Comparison of ENCODE assay signal across 8 mouse cellular contexts in the genomic region with DNA sequence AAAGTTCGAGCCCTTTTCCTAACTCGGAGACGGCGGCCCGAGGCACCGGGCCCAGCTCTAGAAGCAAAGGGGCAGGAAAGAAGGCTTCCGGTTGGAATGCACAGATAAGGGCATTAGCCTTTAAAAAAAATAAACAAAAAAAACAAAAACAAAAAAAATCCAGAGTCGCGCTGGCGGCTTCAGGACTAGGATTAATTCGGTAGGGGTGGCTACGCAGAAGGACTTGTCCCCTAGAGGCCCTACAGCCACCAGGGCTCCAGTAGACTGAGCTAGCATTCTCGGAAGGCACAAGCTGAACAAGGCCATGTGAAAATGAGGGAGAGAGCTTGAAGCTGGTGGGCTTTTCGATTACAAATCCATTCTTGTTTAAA. TPM values are rescaled to one million over a fixed set of nuclear protein-coding genes. Genes with fewer than 3 reads are reported as not detected.
DNase-seq lines count a peak whose midpoint lies in the region; ATAC-seq and TF ChIP-seq lines count a peak whose summit lies in the region.

No protein-coding gene starts in this region.

- H3K4me1 ChIP-seq in testis, adult 2 months (ENCODE audit: control insufficient read depth, insufficient read depth, low read length), result no peaks in the 10 kb centered on the region; the same call in 1 of the 2 replicates
- 0 out of 2 replicates have a peak, but pooled peaks cover 2% of the 10 kb centered on the region for H3K4me1 ChIP-seq in heart, embryonic 15.5 days (replicated peaks)
- H3K4me1 ChIP-seq in limb, embryonic 13.5 days, result peaks cover 25% of the 10 kb centered on the region
- H3K4me1 ChIP-seq in midbrain, embryonic 15.5 days, result peaks cover 43% of the 10 kb centered on the region

- peak overlapping the region; percentile 98 for H3K4me2 ChIP-seq in heart, embryonic 15.5 days
- H3K4me2 ChIP-seq in limb, embryonic 13.5 days (replicated peaks), result peak overlapping the region; percentile 82
- peak overlapping the region; percentile 85 for H3K4me2 ChIP-seq in midbrain, embryonic 15.5 days

- WGBS in heart, embryonic 15.5 days, result 2% methylated on average over 14 of the region's 14 CpGs
- WGBS in limb, embryonic 13.5 days, result 2% methylated on average over 14 of the region's 14 CpGs
- under 1% methylated on average over 14 of the region's 14 CpGs for WGBS in midbrain, embryonic 15.5 days

- no peak for DNase-seq in testis, postnatal 14 days (ENCODE audit: low spot score)
- DNase-seq in brain, embryonic 14.5 days (ENCODE audit: low read depth), result peak; percentile 70
- no peak for DNase-seq in MN1 (ENCODE audit: low spot score)

- TF ChIP-seq POLR2A in testis, adult 2 months (IDR thresholded peaks at IDR 0.05; ENCODE audit: control insufficient read depth, low read depth, low read length), result no peak
- no peak for TF ChIP-seq POLR2A in brain, embryonic 14.5 days (IDR thresholded peaks at IDR 0.05; ENCODE audit: borderline replicate concordance, extremely low read depth, insufficient read depth, insufficient read length, poor library complexity, severe bottlenecking)

- no peak for TF ChIP-seq CTCF in testis, adult 2 months (IDR thresholded peaks at IDR 0.05; ENCODE audit: control insufficient read depth, insufficient read depth, insufficient replicate concordance, low read depth, low read length)
- peak; percentile 4; the same call in 1 of the 2 replicates for TF ChIP-seq CTCF in brain, embryonic 14.5 days (IDR thresholded peaks at IDR 0.05; ENCODE audit: borderline replicate concordance, extremely low read depth, insufficient read depth, insufficient read length)

- H3K4me3 ChIP-seq in testis, adult 2 months (ENCODE audit: control insufficient read depth, low read depth, low read length), result peak overlapping the region; percentile 75
- peak overlapping the region; percentile 80 for H3K4me3 ChIP-seq in heart, embryonic 15.5 days
- H3K4me3 ChIP-seq in limb, embryonic 13.5 days, result peak overlapping the region; percentile 80
- H3K4me3 ChIP-seq in midbrain, embryonic 15.5 days, result peak overlapping the region; percentile 60

- no peaks in the 10 kb centered on the region for H3K27me3 ChIP-seq in testis, adult 2 months (ENCODE audit: control insufficient read depth, insufficient read depth, low read length)
- peaks cover 22% of the 10 kb centered on the region for H3K27me3 ChIP-seq in heart, embryonic 15.5 days
- H3K27me3 ChIP-seq in limb, embryonic 13.5 days, result peaks cover 26% of the 10 kb centered on the region
- peaks cover 11% of the 10 kb centered on the region; the same call in 1 of the 2 replicates for H3K27me3 ChIP-seq in midbrain, embryonic 15.5 days (replicated peaks)

- no peaks in the 10 kb centered on the region for H3K9me3 ChIP-seq in heart, embryonic 15.5 days (replicated peaks)
- no peaks in the 10 kb centered on the region for H3K9me3 ChIP-seq in limb, embryonic 13.5 days
- no peaks in the 10 kb centered on the region for H3K9me3 ChIP-seq in midbrain, embryonic 15.5 days

- H3K36me3 ChIP-seq in testis, adult 2 months (ENCODE audit: control insufficient read depth, insufficient read depth, low read length), result no peaks in the 10 kb centered on the region
- H3K36me3 ChIP-seq in heart, embryonic 15.5 days, result no peaks in the 10 kb centered on the region
- no peaks in the 10 kb centered on the region for H3K36me3 ChIP-seq in limb, embryonic 13.5 days
- no peaks in the 10 kb centered on the region for H3K36me3 ChIP-seq in midbrain, embryonic 15.5 days (replicated peaks)

- peak; percentile 37 for ATAC-seq in heart, embryonic 15.5 days (replicated peaks; ENCODE audit: insufficient number of reproducible peaks, insufficient read depth, low FRiP score, low read depth)
- ATAC-seq in limb, embryonic 13.5 days (ENCODE audit: low FRiP score, low read depth), result no peak; the same call in 1 of the 2 replicates
- ATAC-seq in midbrain, embryonic 15.5 days (replicated peaks), result peak; percentile 8; the same call in 1 of the 2 replicates
- no peak for ATAC-seq in monocyte, adult 5-6 weeks (replicated peaks; ENCODE audit: insufficient number of reproducible peaks, low FRiP score, low TSS enrichment, poor library complexity, severe bottlenecking)

- H3K9ac ChIP-seq in heart, embryonic 15.5 days, result peak overlapping the region; percentile 88
- H3K9ac ChIP-seq in limb, embryonic 13.5 days, result peak overlapping the region; percentile 90
- H3K9ac ChIP-seq in midbrain, embryonic 15.5 days, result peak overlapping the region; percentile 81

- peak overlapping the region; percentile 7; the same call in 1 of the 2 replicates for H3K27ac ChIP-seq in testis, adult 2 months (ENCODE audit: control insufficient read depth, insufficient read depth, low read depth, low read length)
- H3K27ac ChIP-seq in heart, embryonic 15.5 days, result peak overlapping the region; percentile 76
- H3K27ac ChIP-seq in limb, embryonic 13.5 days, result peak overlapping the region; percentile 77
- peak overlapping the region; percentile 83 for H3K27ac ChIP-seq in midbrain, embryonic 15.5 days

RNA-seq across cellular contexts. Expression of a gene that starts 0.7 kb away (rescaled TPM):
- polyA plus RNA-seq in testis, adult 2 months (2012; rRNA removed), result 0.84 and 1.3 TPM in 2 replicates
- polyA plus RNA-seq in brain, embryonic 14.5 days (2012; rRNA removed), result 1.7 and 6.3 TPM in 2 replicates
- 4.5 and 4.6 TPM in 2 replicates for polyA plus RNA-seq in heart, embryonic 15.5 days (2015; fragmentation: Nextera tagmentation; extraction: Ambion mirVana)
- 6.3 and 6.7 TPM in 2 replicates for polyA plus RNA-seq in limb, embryonic 13.5 days (2015; fragmentation: Nextera tagmentation; extraction: Ambion mirVana)
- 17.2 and 18.3 TPM in 2 replicates for polyA plus RNA-seq in midbrain, embryonic 15.5 days (2015; fragmentation: Nextera tagmentation; extraction: Ambion mirVana)
- 1.9 to 6.0 TPM (median 2.6 TPM) in 3 replicates for total RNA-seq in monocyte, adult 5-6 weeks (2017)

RNA-seq across cellular contexts. Expression of a gene that starts 0.9 kb away (rescaled TPM):
- 8.3 and 10.3 TPM in 2 replicates for polyA plus RNA-seq in testis, adult 2 months (2012; rRNA removed)
- polyA plus RNA-seq in brain, embryonic 14.5 days (2012; rRNA removed), result 7.0 and 10.9 TPM in 2 replicates
- polyA plus RNA-seq in heart, embryonic 15.5 days (2015; fragmentation: Nextera tagmentation; extraction: Ambion mirVana), result 1.9 and 2.5 TPM in 2 replicates
- polyA plus RNA-seq in limb, embryonic 13.5 days (2015; fragmentation: Nextera tagmentation; extraction: Ambion mirVana), result 2.9 and 4.0 TPM in 2 replicates
- 5.7 and 6.2 TPM in 2 replicates for polyA plus RNA-seq in midbrain, embryonic 15.5 days (2015; fragmentation: Nextera tagmentation; extraction: Ambion mirVana)
- 1.2 to 24.9 TPM (median 1.6 TPM) in 3 replicates for total RNA-seq in monocyte, adult 5-6 weeks (2017)

Comparison
In these comparisons a context has a peak if more than half of its experiments do, and no peak if none do; other contexts are left out.
1. H3K27ac ChIP-seq: peak in every context shown above with its lines; median percentile 83 in midbrain, embryonic 15.5 days; 77 in limb, embryonic 13.5 days; 76 in heart, embryonic 15.5 days; 7 in testis, adult 2 months.
2. ATAC-seq: peak in heart, embryonic 15.5 days (single experiment) and midbrain, embryonic 15.5 days (single experiment); none in limb, embryonic 13.5 days (single experiment) and monocyte, adult 5-6 weeks (single experiment).
3. Peak in every context shown above with its lines, with median percentiles within 50 percentile points of each other: H3K4me3 ChIP-seq, H3K4me2 ChIP-seq and H3K9ac ChIP-seq.